20 mouse cellular contexts compared by ENCODE assay signal in the genomic region with DNA sequence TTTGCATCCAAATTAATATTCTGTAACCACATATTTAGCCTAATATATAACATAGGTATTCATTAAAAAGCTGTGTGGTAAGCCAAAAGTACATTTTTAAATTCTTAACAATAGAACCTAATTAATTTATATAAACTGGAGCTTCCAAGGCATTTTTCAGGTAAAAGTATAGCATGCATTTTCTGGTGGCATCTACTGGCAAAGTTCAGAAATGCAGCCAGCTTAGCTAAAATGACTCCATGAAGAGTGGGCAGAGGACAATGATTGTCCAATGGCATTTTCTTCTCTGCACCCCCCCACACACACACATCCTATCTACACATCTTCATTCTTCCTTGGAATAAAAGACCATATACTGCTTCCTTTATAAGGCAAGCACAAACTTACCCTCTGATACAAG. TPM values are rescaled to one million over a fixed set of nuclear protein-coding genes. Genes with fewer than 3 reads are reported as not detected.
A peak's percentile ranks its signal among the peaks of the same experiment; 100 is the strongest.
DNase-seq lines count a peak whose midpoint lies in the region; ATAC-seq and TF ChIP-seq lines count a peak whose summit lies in the region.
"Had no signal": no experiment of that assay in that cellular context is flagged by ENCODE, and none has a peak within 500 bp of the region (broad histone marks: within the 10 kb centered on the region; RNA-seq: fewer than 3 reads in every experiment).

No protein-coding gene starts in this region.

- no peaks in the 10 kb centered on the region for H3K9me3 ChIP-seq in heart, postnatal 0 days (replicated peaks; ENCODE audit: control insufficient read depth, low read length)
- no peaks in the 10 kb centered on the region for H3K9me3 ChIP-seq in lung, embryonic 14.5 days (ENCODE audit: low read depth, low read length)
- H3K9me3 ChIP-seq: embryonic facial prominence, embryonic 15.5 days; forebrain, embryonic 15.5 days; hindbrain, embryonic 12.5 days had no signal

- no peak overlapping the region for H3K9ac ChIP-seq in heart, postnatal 0 days (replicated peaks; ENCODE audit: low read depth, low read length)
- H3K9ac ChIP-seq in lung, embryonic 14.5 days = no peak overlapping the region
- H3K9ac ChIP-seq: embryonic facial prominence, embryonic 15.5 days; forebrain, embryonic 15.5 days; hindbrain, embryonic 12.5 days; liver, embryonic 14.5 days had no signal

- no peak for DNase-seq in heart, postnatal 0 days (ENCODE audit: low spot score)
- no peak for DNase-seq in heart, postnatal 4 days
- DNase-seq in lung, embryonic 14.5 days = peak; percentile 17
- DNase-seq in lung, adult 2 months = no peak
- DNase-seq in NIH3T3 (ENCODE audit: low read depth) = peak; percentile 33
- DNase-seq in retina, embryonic 14.5 days (ENCODE audit: low spot score) = peak; percentile 26
- DNase-seq in thymus, postnatal 14 days = no peak
- DNase-seq: adrenal gland, postnatal 10 days; cerebellum, postnatal 25 days; gastrocnemius, postnatal 25 days; kidney, adult 9 months; layer of hippocampus, adult 9-11 months; right cerebral cortex, adult 18-20 months; thymus, adult 18-20 months had no signal

- no peak for TF ChIP-seq POLR2A in lung, adult 2 months (IDR thresholded peaks at IDR 0.05; ENCODE audit: borderline replicate concordance, extremely low read depth, low read depth, low read length)

- H3K4me1 ChIP-seq in heart, postnatal 0 days (ENCODE audit: control insufficient read depth, insufficient read depth) = no peaks in the 10 kb centered on the region
- H3K4me1 ChIP-seq in lung, embryonic 14.5 days (ENCODE audit: insufficient read depth) = no peaks in the 10 kb centered on the region
- H3K4me1 ChIP-seq in lung, adult 2 months (ENCODE audit: control insufficient read depth, insufficient read depth, low read length) = no peaks in the 10 kb centered on the region
- H3K4me1 ChIP-seq: embryonic facial prominence, embryonic 15.5 days; forebrain, embryonic 15.5 days; hindbrain, embryonic 12.5 days had no signal

- H3K4me2 ChIP-seq in heart, postnatal 0 days (ENCODE audit: low read depth, low read length) = no peak overlapping the region
- H3K4me2 ChIP-seq in lung, embryonic 14.5 days = no peak overlapping the region
- H3K4me2 ChIP-seq: embryonic facial prominence, embryonic 15.5 days; forebrain, embryonic 15.5 days; hindbrain, embryonic 12.5 days had no signal

- no peak for TF ChIP-seq EP300 in heart, postnatal 0 days (IDR thresholded peaks at IDR 0.05; ENCODE audit: low read depth)

- no peaks in the 10 kb centered on the region for H3K27me3 ChIP-seq in heart, postnatal 0 days (ENCODE audit: control insufficient read depth, insufficient read depth, low read length)
- no peaks in the 10 kb centered on the region for H3K27me3 ChIP-seq in lung, embryonic 14.5 days (ENCODE audit: insufficient read depth, low read length)
- H3K27me3 ChIP-seq: embryonic facial prominence, embryonic 15.5 days; forebrain, embryonic 15.5 days; hindbrain, embryonic 12.5 days had no signal

- peaks cover 23% of the 10 kb centered on the region for H3K36me3 ChIP-seq in heart, postnatal 0 days (replicated peaks; ENCODE audit: control insufficient read depth, insufficient read depth, low read length)
- H3K36me3 ChIP-seq in lung, embryonic 14.5 days (ENCODE audit: insufficient read depth) = peaks cover 15% of the 10 kb centered on the region
- H3K36me3 ChIP-seq: embryonic facial prominence, embryonic 15.5 days; forebrain, embryonic 15.5 days; hindbrain, embryonic 12.5 days had no signal

- H3K27ac ChIP-seq in heart, postnatal 0 days (ENCODE audit: low read depth) = no peak overlapping the region
- H3K27ac ChIP-seq in lung, embryonic 14.5 days (ENCODE audit: low read depth) = no peak overlapping the region
- H3K27ac ChIP-seq: embryonic facial prominence, embryonic 15.5 days; forebrain, embryonic 15.5 days; hindbrain, embryonic 12.5 days; liver, embryonic 14.5 days; macrophage had no signal

- no peak overlapping the region for H3K4me3 ChIP-seq in heart, postnatal 0 days (ENCODE audit: low read depth, low read length)
- H3K4me3 ChIP-seq in lung, embryonic 14.5 days (ENCODE audit: low read depth, low read length) = no peak overlapping the region
- no peak overlapping the region for H3K4me3 ChIP-seq in lung, adult 2 months (replicated peaks; ENCODE audit: extremely low read depth, low read depth, low read length)
- H3K4me3 ChIP-seq: embryonic facial prominence, embryonic 15.5 days; forebrain, embryonic 15.5 days; hindbrain, embryonic 12.5 days had no signal

- peak; percentile 40 for TF ChIP-seq CTCF in heart, postnatal 0 days (IDR thresholded peaks at IDR 0.05; ENCODE audit: low read depth)
- TF ChIP-seq CTCF in lung, embryonic 14.5 days (IDR thresholded peaks at IDR 0.05; ENCODE audit: low read depth) = peak; percentile 30
- no peak for TF ChIP-seq CTCF in lung, adult 2 months (IDR thresholded peaks at IDR 0.05; ENCODE audit: insufficient read depth, low read length)

- ATAC-seq in heart, postnatal 0 days (ENCODE audit: insufficient read depth, low read depth) = no peak
- no peak for ATAC-seq in lung, embryonic 14.5 days (ENCODE audit: insufficient read depth)
- ATAC-seq: forebrain, embryonic 15.5 days had no signal

RNA-seq across cellular contexts. Expression of a gene that starts 27.0 kb away (rescaled TPM):
- 6.9 and 17.5 TPM in 2 replicates for total RNA-seq in heart, postnatal 0 days (2014; rRNA removed; ENCODE audit: low replicate concordance)
- 3.2 and 3.3 TPM in 2 replicates for polyA plus RNA-seq in heart, postnatal 0 days (2015; fragmentation: Nextera tagmentation; extraction: Ambion mirVana)
- total RNA-seq in heart, postnatal 4 days (2021) = 10 to 100 TPM; 10.6 to 12.6 TPM
- polyA plus RNA-seq in lung, embryonic 14.5 days (2014; fragmentation: Nextera tagmentation; extraction: Ambion mirVana) = 17.8 and 22.1 TPM in 2 replicates
- polyA plus RNA-seq in lung, adult 2 months (2012; rRNA removed) = 0.24 and 0.25 TPM in 2 replicates

RNA-seq across cellular contexts. Expression of a gene that starts 27.1 kb away (rescaled TPM):
- 7.5 and 24.1 TPM in 2 replicates for total RNA-seq in heart, postnatal 0 days (2014; rRNA removed; ENCODE audit: low replicate concordance)
- polyA plus RNA-seq in heart, postnatal 0 days (2015; fragmentation: Nextera tagmentation; extraction: Ambion mirVana) = 21.9 and 22.1 TPM in 2 replicates
- 10 to 100 TPM; 11.5 to 12.6 TPM for total RNA-seq in heart, postnatal 4 days (2021)
- 104 and 109 TPM in 2 replicates for polyA plus RNA-seq in lung, embryonic 14.5 days (2014; fragmentation: Nextera tagmentation; extraction: Ambion mirVana)
- 2.3 and 3.6 TPM in 2 replicates for polyA plus RNA-seq in lung, adult 2 months (2012; rRNA removed)

RNA-seq across cellular contexts. Expression of a gene that starts 28.8 kb away (rescaled TPM):
- total RNA-seq in heart, postnatal 0 days (2014; rRNA removed; ENCODE audit: low replicate concordance) = not detected in 2 replicates
- polyA plus RNA-seq in heart, postnatal 0 days (2015; fragmentation: Nextera tagmentation; extraction: Ambion mirVana) = 0.18 TPM in 1 of 2 replicates, not detected in the other
- total RNA-seq in heart, postnatal 4 days (2021) = not detected
- polyA plus RNA-seq in lung, embryonic 14.5 days (2014; fragmentation: Nextera tagmentation; extraction: Ambion mirVana) = 0.66 and 0.74 TPM in 2 replicates
- polyA plus RNA-seq in lung, adult 2 months (2012; rRNA removed) = not detected in 2 replicates
- total RNA-seq: adrenal gland, postnatal 10 days; gastrocnemius, postnatal 25 days; monocyte, adult 5-6 weeks had no signal
- polyA plus RNA-seq: macrophage had no signal

Comparison
In these comparisons a context has a peak if more than half of its experiments do, and no peak if none do; other contexts are left out.
1. DNase-seq: peak in lung, embryonic 14.5 days (single experiment), NIH3T3 (single experiment) and retina, embryonic 14.5 days (single experiment); none in heart, postnatal 0 days (single experiment), heart, postnatal 4 days (single experiment), lung, adult 2 months (single experiment) and thymus, postnatal 14 days (single experiment).